31 mouse cellular contexts compared by ENCODE assay signal in genomic region chr1:37230404-37230803, GRCm38 (mm10). TPM values are rescaled to one million over a fixed set of nuclear protein-coding genes. Genes with fewer than 3 reads are reported as not detected.
DNase-seq lines count a peak whose midpoint lies in the region; ATAC-seq and TF ChIP-seq lines count a peak whose summit lies in the region.
"Had no signal": no experiment of that assay in that cellular context is flagged by ENCODE, and none has a peak within 500 bp of the region (broad histone marks: within the 10 kb centered on the region; RNA-seq: fewer than 3 reads in every experiment).

No protein-coding gene starts in this region.

- ATAC-seq in stomach, embryonic 14.5 days (ENCODE audit: insufficient number of reproducible peaks, insufficient read depth, low FRiP score, low read depth) = no peak
- no peak for ATAC-seq in stomach, postnatal 0 days (ENCODE audit: low FRiP score, low TSS enrichment)
- ATAC-seq in forebrain, embryonic 11.5 days (replicated peaks; ENCODE audit: low FRiP score) = no peak
- ATAC-seq: activated CD4-positive, CD25-positive, alpha-beta regulatory T cell, adult 4 months; forebrain, embryonic 16.5 days; liver, embryonic 12.5 days had no signal

- H3K9me3 ChIP-seq in stomach, embryonic 14.5 days (ENCODE audit: control insufficient read depth, low read depth, low read length) = no peaks in the 10 kb centered on the region
- no peaks in the 10 kb centered on the region for H3K9me3 ChIP-seq in stomach, postnatal 0 days (ENCODE audit: control insufficient read depth, low read length)
- H3K9me3 ChIP-seq in forebrain, embryonic 11.5 days (ENCODE audit: control insufficient read depth, low read length) = no peaks in the 10 kb centered on the region
- H3K9me3 ChIP-seq: embryonic facial prominence, embryonic 13.5 days had no signal

- 49% methylated on average over 6 of the region's 6 CpGs for WGBS in stomach, embryonic 14.5 days
- WGBS in stomach, postnatal 0 days = 59% methylated on average over 6 of the region's 6 CpGs
- WGBS in forebrain, embryonic 11.5 days = 72% methylated on average over 6 of the region's 6 CpGs

- H3K4me3 ChIP-seq in stomach, embryonic 14.5 days (ENCODE audit: low read depth, low read length) = no peak overlapping the region
- H3K4me3 ChIP-seq in stomach, postnatal 0 days (ENCODE audit: low read depth, low read length) = no peak overlapping the region
- H3K4me3 ChIP-seq in forebrain, embryonic 11.5 days (ENCODE audit: low read depth, low read length) = no peak overlapping the region
- H3K4me3 ChIP-seq: embryonic facial prominence, embryonic 13.5 days; forebrain, embryonic 10.5 days; heart, embryonic 15.5 days; layer of hippocampus, adult 2 months; liver, embryonic 12.5 days; megakaryocyte, embryonic 14.5 days; midbrain, embryonic 12.5 days; neural tube, embryonic 13.5 days had no signal

- TF ChIP-seq EP300 in stomach, postnatal 0 days (optimal IDR thresholded peaks at IDR 0.05) = no peak

- intact Hi-C loops in heart, postnatal 14 days (cut with DNase I) = no loop called here

- no peak for TF ChIP-seq CTCF in stomach, postnatal 0 days (IDR thresholded peaks at IDR 0.05; ENCODE audit: low read depth)

- no peaks in the 10 kb centered on the region for H3K36me3 ChIP-seq in stomach, embryonic 14.5 days (ENCODE audit: control insufficient read depth, insufficient read depth, low read length)
- H3K36me3 ChIP-seq in stomach, postnatal 0 days (ENCODE audit: control insufficient read depth, insufficient read depth, low read length) = no peaks in the 10 kb centered on the region
- no peaks in the 10 kb centered on the region for H3K36me3 ChIP-seq in forebrain, embryonic 11.5 days (ENCODE audit: control insufficient read depth, insufficient read depth, low read length)
- H3K36me3 ChIP-seq: embryonic facial prominence, embryonic 13.5 days; forebrain, embryonic 10.5 days; heart, embryonic 15.5 days; liver, embryonic 12.5 days; midbrain, embryonic 12.5 days; neural tube, embryonic 13.5 days had no signal

- H3K4me2 ChIP-seq in stomach, embryonic 14.5 days (replicated peaks; ENCODE audit: low read depth, low read length) = no peak overlapping the region
- no peak overlapping the region for H3K4me2 ChIP-seq in stomach, postnatal 0 days (replicated peaks; ENCODE audit: low read depth)
- H3K4me2 ChIP-seq in forebrain, embryonic 11.5 days (ENCODE audit: low read depth, low read length, severe bottlenecking) = no peak overlapping the region
- H3K4me2 ChIP-seq: heart, embryonic 15.5 days; hindbrain, embryonic 14.5 days; liver, embryonic 12.5 days; midbrain, embryonic 12.5 days; neural tube, embryonic 13.5 days had no signal

- DNase-seq in heart, adult 18-20 months = peak; percentile 31 to 48
- DNase-seq in heart, postnatal 14 days = no peak
- no peak for DNase-seq in stomach, postnatal 0 days (ENCODE audit: low spot score)
- peak; percentile 61 for DNase-seq in gastrocnemius, postnatal 25 days
- no peak for DNase-seq in forebrain, embryonic 11.5 days (ENCODE audit: low spot score)
- DNase-seq in adrenal gland, adult (ENCODE audit: inconsistent age in 2 of 2, low spot score in 1 of 2) = no peak
- DNase-seq: adrenal gland, adult 8-10 months; B cell, adult 2 months; cerebellum, adult 9-10 months; cerebellum, postnatal 36 days; kidney, adult 18-20 months; kidney, postnatal 36 days; left cerebral cortex, postnatal 4 days; liver, postnatal 0 days; right cerebral cortex, postnatal 4 days; thymus, adult 18-20 months; thymus, postnatal 25 days had no signal

- peaks cover 7% of the 10 kb centered on the region; the same call in 1 of the 2 replicates for H3K4me1 ChIP-seq in stomach, embryonic 14.5 days (ENCODE audit: control insufficient read depth, insufficient read depth, low read length)
- no peaks in the 10 kb centered on the region for H3K4me1 ChIP-seq in stomach, postnatal 0 days (replicated peaks; ENCODE audit: control insufficient read depth, insufficient read depth)
- H3K4me1 ChIP-seq in forebrain, embryonic 11.5 days (replicated peaks; ENCODE audit: control insufficient read depth, insufficient read depth, low read length) = no peaks in the 10 kb centered on the region
- H3K4me1 ChIP-seq: forebrain, embryonic 10.5 days; heart, embryonic 15.5 days; liver, embryonic 12.5 days; megakaryocyte, embryonic 14.5 days; midbrain, embryonic 12.5 days; neural tube, embryonic 13.5 days had no signal

- 0 out of 2 replicates have a peak overlapping the region, but pooled peaks have one; percentile 21 for H3K27ac ChIP-seq in stomach, embryonic 14.5 days (ENCODE audit: low read length)
- no peak overlapping the region for H3K27ac ChIP-seq in stomach, postnatal 0 days (replicated peaks)
- H3K27ac ChIP-seq in forebrain, embryonic 11.5 days (ENCODE audit: low read depth, low read length) = no peak overlapping the region
- H3K27ac ChIP-seq: embryonic facial prominence, embryonic 13.5 days; forebrain, embryonic 10.5 days; heart, embryonic 15.5 days; hindbrain, embryonic 14.5 days; liver, embryonic 12.5 days; midbrain, embryonic 12.5 days; neural tube, embryonic 13.5 days had no signal

- H3K9ac ChIP-seq in stomach, embryonic 14.5 days (replicated peaks; ENCODE audit: low read depth, low read length) = no peak overlapping the region
- H3K9ac ChIP-seq in stomach, postnatal 0 days (ENCODE audit: low read length) = no peak overlapping the region
- no peak overlapping the region for H3K9ac ChIP-seq in forebrain, embryonic 11.5 days (ENCODE audit: low read length)
- H3K9ac ChIP-seq: embryonic facial prominence, embryonic 13.5 days; heart, embryonic 15.5 days; hindbrain, embryonic 14.5 days; liver, embryonic 12.5 days; liver, postnatal 0 days; midbrain, embryonic 12.5 days; neural tube, embryonic 13.5 days had no signal

- no peaks in the 10 kb centered on the region for H3K27me3 ChIP-seq in stomach, embryonic 14.5 days (ENCODE audit: control insufficient read depth, insufficient read depth, low read length)
- no peaks in the 10 kb centered on the region for H3K27me3 ChIP-seq in stomach, postnatal 0 days (ENCODE audit: control insufficient read depth, insufficient read depth, low read length)
- no peaks in the 10 kb centered on the region for H3K27me3 ChIP-seq in forebrain, embryonic 11.5 days (ENCODE audit: control insufficient read depth, insufficient read depth, low read length)
- H3K27me3 ChIP-seq: heart, embryonic 15.5 days; liver, embryonic 12.5 days; megakaryocyte, embryonic 14.5 days; midbrain, embryonic 12.5 days; neural tube, embryonic 13.5 days had no signal

RNA-seq across cellular contexts. Expression of gene Cnga3, which starts 16.2 kb away (rescaled TPM):
- 1 to 10 TPM; 1.7 to 1.8 TPM for total RNA-seq in heart, adult 18-20 months (2021)
- total RNA-seq in heart, postnatal 14 days (2021) = under 1 TPM; 0.24 to 0.32 TPM
- polyA plus RNA-seq in stomach, embryonic 14.5 days (2014; fragmentation: Nextera tagmentation; extraction: Ambion mirVana) = 0.75 and 0.88 TPM in 2 replicates
- polyA plus RNA-seq in stomach, postnatal 0 days (2015; fragmentation: Nextera tagmentation; extraction: Ambion mirVana) = 0.85 and 1.2 TPM in 2 replicates
- total RNA-seq in gastrocnemius, postnatal 25 days (2021) = under 1 TPM; 0.24 to 0.59 TPM
- polyA plus RNA-seq in forebrain, embryonic 11.5 days (2014; fragmentation: Nextera tagmentation; extraction: Ambion mirVana) = 0.36 TPM in 1 of 2 replicates, not detected in the other
- total RNA-seq: hematopoietic stem cell, adult 5-6 weeks had no signal
- polyA plus RNA-seq: activated CD4-positive, CD25-positive, alpha-beta regulatory T cell, adult 4 months; forebrain, embryonic 10.5 days; liver, embryonic 12.5 days; liver, postnatal 0 days; lung, embryonic 16.5 days; neural tube, embryonic 13.5 days had no signal

Comparison
In these comparisons a context has a peak if more than half of its experiments do, and no peak if none do; other contexts are left out.
1. DNase-seq: peak in heart, adult 18-20 months (2 of 2) and gastrocnemius, postnatal 25 days (single experiment); none in heart, postnatal 14 days (0 of 2), stomach, postnatal 0 days (single experiment), forebrain, embryonic 11.5 days (single experiment) and adrenal gland, adult (0 of 2).